Mouse (Mus musculus) myocyte (in vitro differentiated cells): ENCODE data around the gene Arr3. TPM values are rescaled to one million over a fixed set of nuclear protein-coding genes. Genes with fewer than 3 reads are reported as not detected.

Experiments used
- H3K27me3 ChIP-seq: one replicate; pipeline ENCODE4 v1.6.1; 2011; ENCODE audit not compliant: control insufficient read depth, insufficient read depth, insufficient read length
- H3K36me3 ChIP-seq: one replicate; pipeline ENCODE4 v1.6.1; 2011; ENCODE audit not compliant: control insufficient read depth, insufficient read depth
- H3K4me2 ChIP-seq: one replicate; pipeline ENCODE4 v1.6.1; 2011; ENCODE audit warnings: low read depth, control low read depth
- H3K4me3 ChIP-seq: one replicate; pipeline ENCODE4 v1.5.1; 2011; ENCODE audit warnings: mild to moderate bottlenecking, control low read depth, moderate library complexity
- H3K79me2 ChIP-seq: one replicate; pipeline ENCODE4 v1.6.1; 2011; ENCODE audit not compliant: control insufficient read depth, insufficient read depth
- H3ac ChIP-seq: one replicate; pipeline ENCODE4 v1.6.1; 2011; ENCODE audit not compliant: control insufficient read depth, insufficient read length
- CEBPB ChIP-seq: IDR thresholded peaks from 2 replicates; pipeline ENCODE4 v1.6.1; 2011; ENCODE audit warnings: mild to moderate bottlenecking, moderate library complexity; ENCODE audit not compliant: poor library complexity, insufficient read depth, severe bottlenecking
- E2F4 ChIP-seq: IDR thresholded peaks from one replicate; pipeline ENCODE4 v1.6.1; 2011; ENCODE audit warnings: mild to moderate bottlenecking, control low read depth, moderate library complexity; ENCODE audit not compliant: insufficient read depth
- MAX ChIP-seq: IDR thresholded peaks from one replicate; pipeline ENCODE4 v1.6.1; 2011; ENCODE audit warnings: low read depth, mild to moderate bottlenecking, control low read depth
- MYOD1 ChIP-seq, 3 experiments: IDR thresholded peaks; one replicate each; pipeline ENCODE4 v1.6.1; 2011; ENCODE audit warnings: control low read depth in 2 of 3, low read depth in 2 of 3, mild to moderate bottlenecking in 2 of 3, moderate library complexity in 1 of 3; ENCODE audit not compliant: insufficient read length in 2 of 3, control insufficient read depth in 1 of 3
- MYOG ChIP-seq, 3 experiments: IDR thresholded peaks; one replicate each; pipeline ENCODE4 v1.6.1; 2011; ENCODE audit warnings: control low read depth in 2 of 3, low read depth in 2 of 3, mild to moderate bottlenecking in 2 of 3; ENCODE audit not compliant: insufficient read length in 2 of 3, control insufficient read depth in 1 of 3, insufficient read depth in 1 of 3
- POLR2A ChIP-seq: IDR thresholded peaks from one replicate; pipeline ENCODE4 v1.6.1; 2011; ENCODE audit warnings: low read depth, mild to moderate bottlenecking, control low read depth, moderate library complexity; ENCODE audit not compliant: insufficient read length
- POLR2AphosphoS2 ChIP-seq: IDR thresholded peaks from one replicate; pipeline ENCODE4 v1.6.1; 2011; ENCODE audit warnings: low read depth, control low read depth; ENCODE audit not compliant: insufficient read length
- REST ChIP-seq: IDR thresholded peaks from one replicate; pipeline ENCODE4 v1.6.1; 2011; ENCODE audit warnings: mild to moderate bottlenecking, control low read depth, moderate library complexity; ENCODE audit not compliant: insufficient read depth, insufficient read length
- SRF ChIP-seq: IDR thresholded peaks from one replicate; pipeline ENCODE4 v1.6.1; 2011; ENCODE audit warnings: low read depth; ENCODE audit not compliant: control insufficient read depth, insufficient read length
- TCF12 ChIP-seq: IDR thresholded peaks from one replicate; pipeline ENCODE4 v1.6.1; 2011; ENCODE audit warnings: mild to moderate bottlenecking, control low read depth; ENCODE audit not compliant: poor library complexity, insufficient read depth, severe bottlenecking
- TCF3 ChIP-seq: IDR thresholded peaks from one replicate; pipeline ENCODE4 v1.6.1; 2011; ENCODE audit warnings: low read depth, control low read depth; ENCODE audit not compliant: insufficient read length
- USF1 ChIP-seq: IDR thresholded peaks from one replicate; pipeline ENCODE4 v1.6.1; 2011; ENCODE audit warnings: low read depth, mild to moderate bottlenecking, control low read depth, moderate library complexity
- polyA plus RNA-seq: library from polyadenylated mRNA; unstranded; fragments of >200 nt; fragmentation: generic; extraction: Trizol; gene quantifications from one replicate; pipeline ENCODE4 v1.2.1, GENCODE M21; 2012; ENCODE audit warnings: missing spikeins

The Arr3 gene
- polyA plus RNA-seq, 1 experiment: not detected

- H3K27me3 ChIP-seq: no peaks in the 10 kb centered on the region
- TF ChIP-seq TCF3: no peak
- TF ChIP-seq POLR2A: no peak
- TF ChIP-seq REST: no peak
- no peak for TF ChIP-seq E2F4
- no peak for TF ChIP-seq MAX
- no peak for TF ChIP-seq SRF
- no peak for TF ChIP-seq CEBPB
- TF ChIP-seq USF1: no peak
- TF ChIP-seq TCF12: no peak
- no peak for TF ChIP-seq MYOG (IDR thresholded peaks at IDR 0.05; ENCODE audit: control insufficient read depth in 1 of 3, insufficient read depth in 1 of 3, insufficient read length in 2 of 3, low read depth in 2 of 3)
- no peak for TF ChIP-seq MYOD1 (IDR thresholded peaks at IDR 0.05; ENCODE audit: control insufficient read depth in 1 of 3, insufficient read length in 2 of 3, low read depth in 2 of 3)
- H3K79me2 ChIP-seq: no peaks in the 10 kb centered on the region
- H3K36me3 ChIP-seq: no peaks in the 10 kb centered on the region
- no peak overlapping the region for H3ac ChIP-seq
- H3K4me2 ChIP-seq: no peak overlapping the region
- no peak overlapping the region for H3K4me3 ChIP-seq
Measured at GRCm38 (mm10) chrX:100638477-100638876, 33.2 kb downstream of the Arr3 start.

- H3K27me3 ChIP-seq: no peaks in the 10 kb centered on the region
- no peak overlapping the region for H3K4me3 ChIP-seq
- no peaks in the 10 kb centered on the region for H3K36me3 ChIP-seq
- no peak overlapping the region for H3K4me2 ChIP-seq
- TF ChIP-seq MYOG (IDR thresholded peaks at IDR 0.05; ENCODE audit: control insufficient read depth in 1 of 3, insufficient read depth in 1 of 3, insufficient read length in 2 of 3, low read depth in 2 of 3): no peak
- TF ChIP-seq MYOD1 (IDR thresholded peaks at IDR 0.05; ENCODE audit: control insufficient read depth in 1 of 3, insufficient read length in 2 of 3, low read depth in 2 of 3): no peak
- no peak for TF ChIP-seq CEBPB
- no peak for TF ChIP-seq TCF12
- TF ChIP-seq MAX: no peak
- no peak for TF ChIP-seq USF1
- no peak for TF ChIP-seq REST
- TF ChIP-seq POLR2AphosphoS2: no peak
- TF ChIP-seq SRF: no peak
- TF ChIP-seq E2F4: no peak
- TF ChIP-seq POLR2A: no peak
- no peak for TF ChIP-seq TCF3
- no peak overlapping the region for H3ac ChIP-seq
- H3K79me2 ChIP-seq: peaks cover 10% of the 10 kb centered on the region
Measured at GRCm38 (mm10) chrX:100652848-100653247, 47.6 kb downstream of the Arr3 start.

- Histone ChIP-seq H3K79me2 (no peaks in the 10 kb centered on the region), H3K4me2 (no peak overlapping the region), H3K27me3 (no peaks in the 10 kb centered on the region), H3K36me3 (no peaks in the 10 kb centered on the region), H3K4me3 (no peak overlapping the region), H3ac (no peak overlapping the region)
- TF ChIP-seq E2F4 (no peak), MAX (no peak), POLR2A (no peak), MYOG (IDR thresholded peaks at IDR 0.05; ENCODE audit: control insufficient read depth in 1 of 3, insufficient read depth in 1 of 3, insufficient read length in 2 of 3, low read depth in 2 of 3) (no peak), SRF (no peak), TCF12 (no peak), USF1 (no peak), TCF3 (no peak), MYOD1 (IDR thresholded peaks at IDR 0.05; ENCODE audit: control insufficient read depth in 1 of 3, insufficient read length in 2 of 3, low read depth in 2 of 3) (no peak), REST (no peak), CEBPB (no peak), POLR2AphosphoS2 (no peak)
Measured at GRCm38 (mm10) chrX:100664825-100665224, 59.5 kb downstream of the Arr3 start.

Other genes with a start within 250 kb of the Arr3 start
- gene Otud6a, start 176.5 kb upstream of the Arr3 start, polyA plus RNA-seq: not detected
- gene Awat2, start 162.8 kb upstream of the Arr3 start, polyA plus RNA-seq: 0.40 TPM
- gene Igbp1, start 111.2 kb upstream of the Arr3 start, polyA plus RNA-seq: 37.6 TPM
- not detected for gene Dgat2l6, start 80.7 kb upstream of the Arr3 start, polyA plus RNA-seq
- gene Awat1, start 33.2 kb upstream of the Arr3 start, polyA plus RNA-seq: not detected
- gene P2ry4, start 10.6 kb upstream of the Arr3 start, polyA plus RNA-seq: not detected
- 4.5 TPM for gene Kif4, start 20.2 kb downstream of the Arr3 start, polyA plus RNA-seq
- gene Pdzd11, start 21.1 kb downstream of the Arr3 start, polyA plus RNA-seq: 59.5 TPM
- gene Gdpd2, start 124.4 kb downstream of the Arr3 start, polyA plus RNA-seq: not detected
- 3.8 TPM for gene Dlg3, start 162.2 kb downstream of the Arr3 start, polyA plus RNA-seq